Mouse (Mus musculus) retina, embryonic 14.5 days (tissue): ENCODE measurements around the gene Gm6040.

Experiments
- DNase-seq: peaks from one replicate; pipeline ENCODE4 v3.0.0-alpha.2; 2015; ENCODE audit warnings: low spot score

The Gm6040 gene

GRCm38 (mm10) chr8:20921971-20922370, at the start of gene Gm6040:
Gene Gm6040, minus strand, starts transcription at chr8:20922071.
- DNase-seq, result no peak

GRCm38 (mm10) chr8:20964531-20964930, 42.7 kb upstream of the Gm6040 start:
- DNase-seq, result no peak

GRCm38 (mm10) chr8:20944610-20945009, 22.7 kb upstream of the Gm6040 start, which contains the start of gene AY761185:
Gene AY761185, minus strand, starts transcription at chr8:20944710.
- DNase-seq, result no peak

- no peak for DNase-seq
Observed at GRCm38 (mm10) chr8:20912288-20912687, 9.6 kb downstream of the Gm6040 start.

GRCm38 (mm10) chr8:20908256-20908655, 13.6 kb downstream of the Gm6040 start:
- DNase-seq, result no peak

DNA sequence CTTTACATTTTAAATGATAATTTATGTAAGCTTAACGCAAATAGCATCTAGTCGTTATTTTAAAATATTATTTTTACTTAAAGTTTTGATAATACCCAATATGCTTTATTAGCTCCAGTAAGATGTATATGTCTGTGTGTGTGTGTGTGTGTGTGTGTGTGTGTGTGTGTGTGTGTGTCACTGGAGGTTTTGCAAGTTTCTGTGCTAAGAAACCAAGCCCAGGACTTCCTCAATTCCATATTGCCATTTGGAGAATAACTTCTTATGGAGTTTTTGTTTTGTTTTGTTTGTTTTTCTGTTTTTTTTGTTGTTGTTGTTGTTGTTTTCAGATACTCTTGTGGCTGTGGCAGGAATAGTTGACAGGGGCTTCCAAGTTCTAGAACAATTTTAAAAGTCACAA, 14.8 kb downstream of the Gm6040 start:
- no peak for DNase-seq

DNA sequence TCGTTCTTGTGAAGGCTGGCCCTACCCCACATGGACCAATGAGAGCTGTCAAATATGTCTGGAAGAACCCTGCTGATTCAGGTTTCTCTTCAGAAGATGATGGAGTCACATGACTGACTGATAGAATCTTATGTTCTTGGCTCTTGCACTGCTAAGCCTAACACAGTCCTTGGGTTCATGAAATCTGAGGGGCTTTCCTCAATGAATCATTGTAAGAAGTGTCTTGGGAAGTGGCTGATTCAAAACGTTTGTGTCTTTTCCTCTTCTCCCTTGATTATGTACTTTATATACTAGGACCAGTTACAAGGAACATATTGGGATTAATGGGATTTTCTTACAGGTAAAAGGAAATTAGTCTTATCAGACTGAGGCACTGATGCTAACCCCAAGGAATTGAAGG, 19.3 kb downstream of the Gm6040 start, which contains the start of gene Gm15056:
Gm15056 (minus strand) TSS at position 101 of the 400 bp plus-strand sequence.
- DNase-seq, result no peak

GRCm38 (mm10) chr8:20892369-20892768, 29.5 kb downstream of the Gm6040 start, which contains the start of gene Defb33:
Gene Defb33, plus strand, starts transcription at chr8:20892669.
- DNase-seq, result no peak

DNA sequence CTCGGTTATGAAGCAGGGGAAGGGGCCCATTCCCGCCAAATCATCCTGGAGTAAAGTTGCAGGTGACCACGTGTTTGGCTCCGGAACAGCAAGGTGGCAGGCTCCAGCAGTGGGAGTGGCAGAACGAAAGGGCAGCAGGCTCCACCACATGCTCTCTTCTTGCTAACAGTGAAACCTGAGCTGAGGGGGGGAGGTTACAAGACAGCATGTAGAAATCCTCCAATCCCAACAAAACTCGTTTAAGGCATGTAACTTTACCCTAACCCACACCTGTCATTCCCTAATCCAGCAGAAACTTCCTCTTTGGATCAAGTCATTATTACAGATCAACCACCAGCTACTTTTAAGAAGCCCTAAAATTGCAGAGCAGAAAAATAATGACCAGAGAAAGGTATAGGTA, 47.3 kb downstream of the Gm6040 start:
- DNase-seq, result no peak
